Mouse (Mus musculus): ENCODE measurements around the gene Son. TPM values are rescaled to one million over a fixed set of nuclear protein-coding genes. Genes with fewer than 3 reads are reported as not detected.

The Son gene
- polyA plus RNA-seq, 1 experiment = 78.0 TPM

- Histone ChIP-seq H3K27ac (ENCODE audit: insufficient read depth, low read depth, low read length) (no peak overlapping the region), H3K4me3 (ENCODE audit: insufficient read depth, low read depth, low read length) (no peak overlapping the region), H3K36me3 (ENCODE audit: control insufficient read depth, insufficient read depth, low read length) (0 out of 2 replicates have a peak, but pooled peaks cover 1% of the 10 kb centered on the region), H3K4me1 (ENCODE audit: control insufficient read depth, insufficient read depth, low read length) (0 out of 2 replicates have a peak, but pooled peaks cover 4% of the 10 kb centered on the region), H3K27me3 (replicated peaks; ENCODE audit: control insufficient read depth, insufficient read depth, low read length) (no peaks in the 10 kb centered on the region)
- TF ChIP-seq CTCF (conservative IDR thresholded peaks at IDR 0.05; ENCODE audit: insufficient read depth, insufficient read length, low read depth, low read length) (no peak), POLR2A (IDR thresholded peaks at IDR 0.05; ENCODE audit: low read depth, low read length) (no peak)
- WGBS = 78% methylated on average over 5 of the region's 5 CpGs
- DNase-seq = no peak
Observed at GRCm38 (mm10) chr16:91685526-91685925, 38.2 kb downstream of the Son start.

DNA sequence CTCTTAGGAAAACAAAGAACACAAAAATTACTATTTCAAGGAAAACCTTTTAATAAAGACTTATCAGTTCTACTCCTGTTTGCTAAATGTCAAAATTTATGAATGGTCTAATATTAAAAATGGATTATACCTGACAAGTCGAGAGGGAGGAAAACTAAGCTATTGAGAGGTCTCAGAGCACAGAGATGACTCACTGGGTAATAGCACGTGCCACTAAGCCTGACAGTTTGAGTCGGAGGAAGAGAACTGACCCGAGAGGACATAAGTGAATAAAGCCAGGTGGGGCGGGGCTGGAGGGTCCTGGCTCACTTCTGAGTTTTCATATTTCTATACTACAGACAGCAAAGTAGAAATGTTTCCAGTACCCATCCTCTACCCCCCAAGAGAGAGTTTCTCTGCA, 39.1 kb downstream of the Son start:
- Histone ChIP-seq H3K27ac (ENCODE audit: insufficient read depth, low read depth, low read length) (no peak overlapping the region), H3K27me3 (replicated peaks; ENCODE audit: control insufficient read depth, insufficient read depth, low read length) (no peaks in the 10 kb centered on the region), H3K4me1 (ENCODE audit: control insufficient read depth, insufficient read depth, low read length) (0 out of 2 replicates have a peak, but pooled peaks cover 4% of the 10 kb centered on the region), H3K36me3 (ENCODE audit: control insufficient read depth, insufficient read depth, low read length) (0 out of 2 replicates have a peak, but pooled peaks cover 1% of the 10 kb centered on the region), H3K4me3 (ENCODE audit: insufficient read depth, low read depth, low read length) (no peak overlapping the region)
- no peak for DNase-seq
- no peak for TF ChIP-seq POLR2A (IDR thresholded peaks at IDR 0.05; ENCODE audit: low read depth, low read length)
- TF ChIP-seq CTCF (conservative IDR thresholded peaks at IDR 0.05; ENCODE audit: insufficient read depth, insufficient read length, low read depth, low read length) = no peak
- WGBS = 88% methylated on average over 5 of the region's 5 CpGs

DNA sequence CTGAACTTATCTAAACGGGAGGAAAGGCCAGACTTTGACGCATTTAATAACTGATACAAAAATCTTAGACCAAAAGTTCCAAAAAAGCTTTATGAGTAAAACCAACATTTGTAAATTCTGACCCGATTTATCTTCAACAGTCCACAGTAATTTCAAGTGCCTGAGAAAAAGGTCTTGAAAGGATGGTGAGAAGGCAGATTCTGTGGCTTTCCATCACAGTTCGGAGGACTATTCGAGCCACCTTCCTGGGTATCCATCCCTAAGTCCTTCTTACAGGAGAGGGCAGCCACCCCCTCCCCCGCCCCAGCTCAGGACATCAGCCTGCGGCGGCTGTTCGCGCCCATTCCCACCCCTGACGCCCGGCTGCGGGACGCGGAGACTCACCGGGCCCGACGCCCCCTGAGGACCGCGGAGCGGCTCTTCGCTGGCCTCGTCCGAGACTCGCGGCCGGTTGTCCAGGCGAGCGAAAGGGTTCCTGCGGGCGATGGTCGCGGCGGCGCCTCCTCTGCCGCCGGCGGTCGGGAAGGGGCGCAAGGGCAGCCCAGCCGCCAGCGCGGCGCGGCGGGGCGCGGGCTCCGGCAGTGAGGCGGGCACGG, 40.8 kb downstream of the Son start:
- TF ChIP-seq POLR2A (IDR thresholded peaks at IDR 0.05; ENCODE audit: low read depth, low read length) = no peak
- TF ChIP-seq CTCF (conservative IDR thresholded peaks at IDR 0.05; ENCODE audit: insufficient read depth, insufficient read length, low read depth, low read length) = no peak
- no peak overlapping the region for H3K27ac ChIP-seq (ENCODE audit: insufficient read depth, low read depth, low read length)
- no peak for DNase-seq
- peak overlapping the region; percentile 60 for H3K4me3 ChIP-seq (ENCODE audit: insufficient read depth, low read depth, low read length)
- H3K36me3 ChIP-seq (ENCODE audit: control insufficient read depth, insufficient read depth, low read length) = no peaks in the 10 kb centered on the region
- 3% methylated on average over 51 of the region's 51 CpGs for WGBS
- no peaks in the 10 kb centered on the region for H3K27me3 ChIP-seq (replicated peaks; ENCODE audit: control insufficient read depth, insufficient read depth, low read length)
- H3K4me1 ChIP-seq (ENCODE audit: control insufficient read depth, insufficient read depth, low read length) = 0 out of 2 replicates have a peak, but pooled peaks cover 4% of the 10 kb centered on the region

- WGBS = under 1% methylated on average over 70 of the region's 71 CpGs
- H3K4me1 ChIP-seq (ENCODE audit: control insufficient read depth, insufficient read depth, low read length) = 0 out of 2 replicates have a peak, but pooled peaks cover 4% of the 10 kb centered on the region
- peak within 1 kb of the TSS; percentile 91 for H3K4me3 ChIP-seq (ENCODE audit: insufficient read depth, low read depth, low read length)
- no peaks in the 10 kb centered on the region for H3K27me3 ChIP-seq (replicated peaks; ENCODE audit: control insufficient read depth, insufficient read depth, low read length)
- no peaks in the 10 kb centered on the region for H3K36me3 ChIP-seq (ENCODE audit: control insufficient read depth, insufficient read depth, low read length)
- DNase-seq = peak; percentile 96
- no peak for TF ChIP-seq CTCF (conservative IDR thresholded peaks at IDR 0.05; ENCODE audit: insufficient read depth, insufficient read length, low read depth, low read length)
- peak; percentile 5 for TF ChIP-seq POLR2A (IDR thresholded peaks at IDR 0.05; ENCODE audit: low read depth, low read length)
- H3K27ac ChIP-seq (ENCODE audit: insufficient read depth, low read depth, low read length) = peak within 1 kb of the TSS; percentile 58
Observed at GRCm38 (mm10) chr16:91688619-91689334, 41.5 kb downstream of the Son start, which contains the start of gene Donson. Donson (minus strand) TSS chr16:91688770.

DNA sequence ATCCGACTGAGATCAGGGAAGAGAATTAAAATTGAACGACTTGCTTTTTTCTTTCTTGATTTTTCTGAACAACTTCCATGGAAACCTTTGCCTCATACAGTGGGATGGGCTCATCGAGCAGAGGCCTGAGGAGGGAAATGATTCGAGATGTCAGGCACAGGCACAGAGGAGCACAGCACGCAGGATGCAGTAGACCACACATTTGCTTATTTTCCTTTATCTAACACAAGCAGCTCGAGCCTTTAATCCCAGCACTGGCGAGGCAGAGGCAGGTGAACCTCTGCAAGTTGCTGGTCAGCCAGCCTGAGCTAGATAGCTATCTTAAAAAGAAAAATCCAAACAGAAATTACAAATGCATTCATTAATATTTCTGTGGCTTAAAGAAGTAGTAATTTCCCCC, 42.5 kb downstream of the Son start:
- WGBS = 72% methylated on average over 7 of the region's 7 CpGs

DNA sequence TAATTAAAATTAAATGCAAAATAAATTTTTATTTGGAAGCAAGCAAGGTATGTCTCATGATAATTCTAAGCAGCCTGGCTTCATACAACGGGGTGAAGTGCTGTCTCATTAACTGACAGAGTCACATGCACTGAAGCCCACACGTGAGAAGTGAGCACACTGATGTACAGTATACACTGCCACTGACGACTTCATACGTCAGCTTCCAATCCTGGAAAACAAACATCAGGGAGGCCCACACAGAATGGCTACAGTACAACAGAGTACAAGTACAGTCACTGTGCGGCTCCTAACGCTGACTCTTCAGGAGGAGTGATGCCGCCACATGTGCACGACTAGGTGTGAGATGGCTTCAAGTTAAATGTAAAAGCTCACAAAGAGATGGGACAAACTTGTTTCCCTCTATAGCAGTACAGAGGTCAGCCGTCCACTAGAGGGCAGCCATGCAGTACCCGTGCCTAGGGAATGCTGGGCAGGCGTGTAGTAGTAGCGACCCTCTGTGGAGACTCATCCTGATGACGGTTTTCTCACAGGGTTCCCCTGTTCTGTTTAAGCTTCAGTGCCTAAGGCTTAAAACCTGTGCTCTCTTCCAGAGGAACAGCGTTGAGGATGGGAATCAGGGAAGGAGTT, 47.3 kb downstream of the Son start:
- Histone ChIP-seq H3K36me3 (ENCODE audit: control insufficient read depth, insufficient read depth, low read length) (no peaks in the 10 kb centered on the region; the same call in 1 of the 2 replicates), H3K4me3 (ENCODE audit: insufficient read depth, low read depth, low read length) (no peak overlapping the region), H3K27ac (ENCODE audit: insufficient read depth, low read depth, low read length) (no peak overlapping the region), H3K27me3 (replicated peaks; ENCODE audit: control insufficient read depth, insufficient read depth, low read length) (no peaks in the 10 kb centered on the region), H3K4me1 (ENCODE audit: control insufficient read depth, insufficient read depth, low read length) (no peaks in the 10 kb centered on the region; the same call in 1 of the 2 replicates)
- peak; percentile 73 for DNase-seq
- 28% methylated on average over 14 of the region's 14 CpGs for WGBS
- TF ChIP-seq POLR2A (IDR thresholded peaks at IDR 0.05; ENCODE audit: low read depth, low read length) (no peak), CTCF (conservative IDR thresholded peaks at IDR 0.05; ENCODE audit: insufficient read depth, insufficient read length, low read depth, low read length) (peak; percentile 92)

More for the DNA sequence above, 42.5 kb downstream of the Son start:
- Histone ChIP-seq H3K27me3 (replicated peaks; ENCODE audit: control insufficient read depth, insufficient read depth, low read length) (no peaks in the 10 kb centered on the region), H3K4me3 (ENCODE audit: insufficient read depth, low read depth, low read length) (no peak overlapping the region), H3K4me1 (ENCODE audit: control insufficient read depth, insufficient read depth, low read length) (peaks cover 4% of the 10 kb centered on the region; the same call in 1 of the 2 replicates), H3K36me3 (ENCODE audit: control insufficient read depth, insufficient read depth, low read length) (no peaks in the 10 kb centered on the region), H3K27ac (ENCODE audit: insufficient read depth, low read depth, low read length) (no peak overlapping the region)
- TF ChIP-seq CTCF (conservative IDR thresholded peaks at IDR 0.05; ENCODE audit: insufficient read depth, insufficient read length, low read depth, low read length) (no peak), POLR2A (IDR thresholded peaks at IDR 0.05; ENCODE audit: low read depth, low read length) (no peak)
- no peak for DNase-seq
